Mouse (Mus musculus): ENCODE results near the gene Col9a2. TPM values are rescaled to one million over a fixed set of nuclear protein-coding genes. Genes with fewer than 3 reads are reported as not detected.

Col9a2 gene
- total RNA-seq (2021): under 1 TPM; 0.60 to 0.84 TPM
- long read RNA-seq, experiment 1, partial matches to known transcripts: 1 of 1 reads
- long read RNA-seq, experiment 1, other reads (novel, unspliced or antisense): 0 of 1 reads
- long read RNA-seq, experiment 2, partial matches to known transcripts: 0 of 2 reads
- long read RNA-seq, experiment 2, other reads (novel, unspliced or antisense): 1 of 2 reads

GRCm38 (mm10) chr4:121039331-121040115 is at the start of gene Col9a2:
Gene Col9a2 (plus strand): TSS chr4:121039385.
- DNase-seq: peak; percentile 30
- intact Hi-C loops (cut with DNase I; ENCODE audit: low total_unique reads): no loop called here

- intact Hi-C loops (cut with DNase I; ENCODE audit: low total_unique reads): no loop called here
- DNase-seq: no peak
These were observed 46.9 kb upstream of the Col9a2 start for GRCm38 (mm10) chr4:120992284-120992683.

GRCm38 (mm10) chr4:120993025-120993424 is 46.2 kb upstream of the Col9a2 start:
- intact Hi-C loops (cut with DNase I; ENCODE audit: low total_unique reads): no loop called here
- DNase-seq: no peak

GRCm38 (mm10) chr4:120995911-120996310 is 43.3 kb upstream of the Col9a2 start:
- intact Hi-C loops (cut with DNase I; ENCODE audit: low total_unique reads): no loop called here
- DNase-seq: no peak

- DNase-seq: no peak
- intact Hi-C loops (cut with DNase I; ENCODE audit: low total_unique reads): no loop called here
These were observed 38.1 kb upstream of the Col9a2 start for GRCm38 (mm10) chr4:121001042-121001441.

GRCm38 (mm10) chr4:121001659-121002058 is 37.5 kb upstream of the Col9a2 start:
- intact Hi-C loops (cut with DNase I; ENCODE audit: low total_unique reads): no loop called here
- DNase-seq: no peak

DNA sequence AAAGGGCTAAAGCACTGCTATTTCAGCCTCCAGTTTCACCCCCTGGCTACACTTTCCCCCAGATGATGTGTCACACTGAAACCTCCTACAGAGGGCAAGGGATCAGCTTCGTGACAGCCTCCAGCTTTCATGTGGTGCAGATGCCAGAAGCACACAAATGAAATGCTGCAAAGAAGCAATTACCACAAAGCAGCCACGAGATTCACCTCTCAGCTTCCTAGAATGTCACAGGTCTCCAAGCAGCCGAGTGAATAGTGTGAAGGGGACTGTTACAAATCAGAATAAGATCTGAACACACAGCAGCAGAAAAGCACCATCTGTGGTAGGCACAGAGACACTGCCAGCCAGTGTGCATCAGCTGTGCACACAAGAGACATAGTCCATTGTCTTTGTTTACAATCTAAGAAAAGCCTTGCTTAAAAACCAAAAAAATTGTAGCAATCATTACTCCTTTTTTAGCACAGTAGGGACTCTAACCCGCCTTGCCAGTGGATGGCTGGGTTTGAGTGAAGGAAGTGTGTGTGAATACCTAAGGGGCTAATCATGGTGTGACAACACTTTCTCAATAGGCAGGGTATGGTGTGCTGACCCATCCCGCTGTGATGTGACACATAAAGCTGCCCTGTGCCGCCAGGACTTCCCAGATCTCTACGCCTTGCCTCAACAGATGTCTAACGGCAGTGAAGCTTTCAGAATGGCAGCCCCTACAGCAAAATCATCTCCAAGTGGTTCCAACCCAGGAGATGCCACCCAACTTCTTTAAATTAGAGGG is 36.6 kb upstream of the Col9a2 start:
- DNase-seq: no peak
- intact Hi-C loops (cut with DNase I; ENCODE audit: low total_unique reads): no loop called here

GRCm38 (mm10) chr4:121003611-121004091 is 35.5 kb upstream of the Col9a2 start:
- intact Hi-C loops (cut with DNase I; ENCODE audit: low total_unique reads): no loop called here
- DNase-seq: no peak

- no peak for DNase-seq
- intact Hi-C loops (cut with DNase I; ENCODE audit: low total_unique reads): no loop called here
These were observed 34.5 kb upstream of the Col9a2 start for GRCm38 (mm10) chr4:121004679-121005078.

GRCm38 (mm10) chr4:121007006-121007405 is 32.2 kb upstream of the Col9a2 start:
- DNase-seq: no peak
- intact Hi-C loops (cut with DNase I; ENCODE audit: low total_unique reads): no loop called here

DNA sequence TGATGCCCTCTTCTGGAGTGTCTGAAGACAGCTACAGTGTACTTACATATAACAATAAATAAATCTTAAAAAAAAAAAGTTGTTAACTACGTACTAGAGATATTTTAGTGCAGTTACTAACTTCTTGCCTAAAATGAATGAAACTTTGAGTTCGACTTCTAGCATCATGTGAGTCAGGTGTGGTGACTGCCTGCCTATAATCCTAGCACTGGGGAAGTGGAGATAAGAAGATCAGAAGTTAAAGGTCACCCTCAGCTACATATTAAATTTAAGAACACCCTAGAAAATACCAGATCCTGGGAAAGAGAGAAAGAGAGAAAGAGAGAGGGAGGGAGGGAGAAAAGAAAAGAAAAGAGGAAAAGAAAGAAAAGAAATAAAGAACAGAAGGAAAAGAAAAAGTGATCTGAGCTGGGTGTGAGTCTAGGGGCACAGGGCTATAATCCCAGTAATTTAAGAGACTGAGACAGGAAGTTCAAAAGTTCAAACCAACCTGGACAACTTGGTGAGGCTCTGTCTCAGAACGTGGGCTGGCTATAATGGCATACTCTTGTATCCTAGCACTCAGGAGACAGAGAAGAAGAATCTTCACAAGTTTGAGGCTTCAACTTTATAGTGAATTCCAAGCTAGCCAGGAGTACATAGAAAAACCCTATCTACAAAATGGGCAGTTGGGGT is 31.0 kb upstream of the Col9a2 start:
- intact Hi-C loops (cut with DNase I; ENCODE audit: low total_unique reads): no loop called here

DNA sequence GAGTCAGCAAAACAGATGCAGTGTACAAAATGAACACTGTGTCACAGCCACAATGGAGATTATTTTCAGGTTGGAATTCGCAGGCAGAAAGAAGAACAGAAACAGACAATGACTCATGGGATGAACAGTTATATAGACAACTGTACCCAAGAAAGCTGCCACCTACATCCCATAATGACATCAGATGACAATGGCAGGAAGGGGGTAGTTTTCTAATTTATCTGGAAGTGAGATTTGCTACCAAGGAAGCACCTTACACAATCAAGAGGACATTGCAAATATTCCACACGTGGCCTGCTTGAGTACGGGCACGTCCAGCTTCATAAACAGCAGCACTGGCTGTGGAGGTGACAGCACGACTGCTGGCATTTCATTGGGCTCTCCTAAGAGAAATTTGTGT is 30.0 kb upstream of the Col9a2 start:
- intact Hi-C loops (cut with DNase I; ENCODE audit: low total_unique reads): no loop called here
- DNase-seq: no peak

More for the DNA sequence above, 31.0 kb upstream of the Col9a2 start:
- DNase-seq: no peak

DNA sequence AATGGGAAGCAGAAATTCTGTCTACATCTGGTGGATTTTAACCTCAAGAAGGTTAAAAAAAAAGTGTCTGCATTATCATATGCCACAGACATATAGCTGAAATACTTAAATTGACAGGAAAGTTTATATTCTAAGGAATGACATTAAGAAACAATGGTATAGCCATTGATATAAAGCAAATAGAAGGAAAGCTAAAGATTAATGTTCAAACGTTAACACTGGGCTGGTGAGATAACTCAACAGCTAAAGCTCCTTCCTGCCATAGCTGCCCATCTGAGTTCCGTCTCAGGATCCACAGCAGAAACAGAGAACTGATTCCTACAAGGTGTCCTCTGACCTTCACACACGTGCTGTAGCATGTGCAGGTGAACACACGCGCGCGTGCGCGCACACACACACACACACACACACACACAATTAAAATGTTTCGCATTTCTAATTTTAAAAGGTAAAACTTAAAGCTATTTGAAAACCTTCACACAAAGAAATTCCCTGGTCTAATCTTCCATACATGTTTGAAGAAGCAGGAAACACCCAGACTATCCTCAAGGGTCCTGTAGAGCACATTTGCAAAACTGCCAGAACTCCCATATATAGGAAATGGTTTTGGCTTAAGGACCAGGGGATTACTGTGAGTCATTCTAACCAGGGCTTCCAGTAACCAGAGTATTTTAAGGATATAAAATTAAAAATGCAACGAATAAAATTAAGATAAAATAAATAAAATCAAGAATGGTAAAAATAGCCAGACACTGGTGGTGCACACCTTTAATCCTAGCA is 28.2 kb upstream of the Col9a2 start:
- intact Hi-C loops (cut with DNase I; ENCODE audit: low total_unique reads): no loop called here
- DNase-seq: no peak

- DNase-seq: no peak
- intact Hi-C loops (cut with DNase I; ENCODE audit: low total_unique reads): no loop called here
These were observed 24.5 kb upstream of the Col9a2 start for GRCm38 (mm10) chr4:121014594-121015267.

- no peak for DNase-seq
- intact Hi-C loops (cut with DNase I; ENCODE audit: low total_unique reads): no loop called here
These were observed 23.9 kb upstream of the Col9a2 start for GRCm38 (mm10) chr4:121015268-121015659.

DNA sequence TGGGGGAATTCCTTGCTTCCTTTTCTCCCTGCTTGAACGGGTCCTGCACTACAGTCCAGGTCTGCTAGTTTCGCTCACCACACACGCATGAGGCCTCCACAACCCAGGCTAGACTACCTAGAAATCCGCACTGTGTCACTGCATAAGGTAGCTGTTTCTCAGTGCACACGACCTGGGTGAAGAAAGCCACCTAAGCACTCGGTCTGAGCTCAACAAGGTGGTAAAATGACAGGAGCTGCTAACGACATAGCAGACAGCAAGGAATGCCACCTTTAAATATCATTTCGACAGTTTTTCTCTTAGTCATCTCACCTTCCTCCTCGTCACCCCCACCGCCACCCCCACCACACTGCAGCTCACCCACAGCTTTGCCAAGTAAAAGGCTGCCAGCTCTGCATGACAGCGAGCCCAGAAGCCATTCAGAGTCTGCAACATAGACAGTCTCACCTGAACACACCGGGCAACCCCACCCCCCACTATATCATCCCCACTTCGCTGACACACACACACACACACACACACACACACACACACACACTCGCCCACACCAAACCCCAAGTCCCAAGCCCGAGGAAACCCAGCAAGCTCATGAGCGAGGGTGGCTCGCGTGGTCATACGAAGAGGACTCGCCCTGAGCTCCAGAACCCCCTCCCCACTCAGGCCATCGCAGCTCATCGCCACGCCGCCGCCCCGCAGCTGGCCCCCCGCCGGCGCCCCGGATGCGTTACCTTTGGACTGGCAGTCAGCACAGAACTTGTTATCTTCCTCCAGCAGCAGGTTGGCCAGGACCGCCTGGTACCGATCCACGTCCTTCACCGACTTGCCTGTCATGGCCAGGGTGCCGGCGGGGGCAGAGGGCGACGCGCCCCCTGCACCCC is 22.9 kb upstream of the Col9a2 start:
- DNase-seq: no peak
- intact Hi-C loops (cut with DNase I; ENCODE audit: low total_unique reads): loop anchor here (2.0 kb wide), 1 partner anchor 29 kb away; no protein-coding TSS in a partner anchor

DNA sequence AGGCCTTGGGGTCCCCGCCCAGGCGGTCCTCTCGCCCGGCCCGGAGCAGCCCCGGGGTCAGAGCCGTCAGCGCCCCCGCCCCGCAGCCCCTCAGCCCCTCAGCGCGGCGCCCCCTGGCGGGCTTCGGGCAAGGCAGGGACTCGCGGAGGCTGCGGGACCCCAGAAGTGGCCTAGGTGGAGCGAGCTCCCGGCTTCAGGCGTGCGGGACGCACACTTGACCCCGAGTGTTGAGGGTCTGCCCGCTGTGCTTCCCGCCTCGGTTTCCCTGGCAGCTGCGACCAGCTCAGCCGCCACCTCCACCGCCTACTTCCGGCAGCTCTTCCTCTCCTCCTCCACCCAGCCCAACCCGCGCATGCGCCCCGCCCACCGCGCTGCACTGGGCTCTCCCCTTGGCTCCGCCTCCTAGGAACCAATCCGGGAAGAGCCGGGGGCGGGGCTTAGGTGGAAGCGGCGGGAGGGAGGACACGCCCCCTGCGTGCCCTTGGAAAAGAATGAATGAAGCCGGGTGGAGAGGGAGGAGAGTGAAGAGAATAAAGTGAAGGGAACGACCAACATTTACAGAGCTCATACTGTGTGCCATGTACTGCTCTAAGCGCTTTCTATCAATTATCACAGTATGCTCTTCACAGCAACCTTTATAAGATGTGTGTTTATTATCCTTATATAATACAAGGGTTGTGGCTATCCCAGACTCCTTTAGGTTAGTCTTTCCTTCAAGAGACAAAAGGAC is 22.1 kb upstream of the Col9a2 start, which contains the start of gene Smap2:
Smap2 (minus strand) TSS at position 320 of the 730 bp plus-strand sequence.
- intact Hi-C loops (cut with DNase I; ENCODE audit: low total_unique reads): loop anchor here (2.0 kb wide), 1 partner anchor 30 kb away; no protein-coding TSS in a partner anchor
- DNase-seq: peak; percentile 100
